Mouse (Mus musculus) MEL (cell line): Measurements from ENCODE around the gene Arhgef3.

ENCODE experiments used
- CHD2 ChIP-seq: IDR thresholded peaks from 2 replicates; pipeline ENCODE4 v1.6.1; 2011; ENCODE audit warnings: low read length, improper control_type of control experiment
- CTCF ChIP-seq, 3 experiments: IDR thresholded peaks in 2 of 3; conservative IDR thresholded peaks in 1 of 3; 2 replicates each; pipeline ENCODE4 v1.5.1; 2011 to 2012; ENCODE audit warnings: low read length in 3 of 3, low read depth in 2 of 3, mild to moderate bottlenecking in 2 of 3, improper control_type of control experiment in 1 of 3, inconsistent platforms in 1 of 3, mixed read lengths in 1 of 3, moderate library complexity in 1 of 3; ENCODE audit not compliant: control insufficient read depth in 1 of 3, insufficient read depth in 1 of 3, poor library complexity in 1 of 3, severe bottlenecking in 1 of 3
- E2F4 ChIP-seq: IDR thresholded peaks from 2 replicates; pipeline ENCODE4 v1.6.1; 2011; ENCODE audit warnings: low read depth, low read length, improper control_type of control experiment, borderline replicate concordance
- EP300 ChIP-seq, 2 experiments: IDR thresholded peaks; 2 replicates each; pipeline ENCODE4 v1.6.1; 2011; ENCODE audit warnings: improper control_type of control experiment in 2 of 2, low read length in 2 of 2, low read depth in 1 of 2, mild to moderate bottlenecking in 1 of 2
- GATA1 ChIP-seq: IDR thresholded peaks from 2 replicates; pipeline ENCODE4 v1.6.1; 2011; ENCODE audit warnings: low read depth, low read length, improper control_type of control experiment
- MAX ChIP-seq: IDR thresholded peaks from 2 replicates; pipeline ENCODE4 v1.6.1; 2011; ENCODE audit warnings: low read length, improper control_type of control experiment
- MAZ ChIP-seq: IDR thresholded peaks from 2 replicates; pipeline ENCODE4 v1.6.1; 2012; ENCODE audit warnings: low read depth, mild to moderate bottlenecking, inconsistent platforms, low read length, improper control_type of control experiment
- NRF1 ChIP-seq: IDR thresholded peaks from 2 replicates; pipeline ENCODE4 v1.6.1; 2014; ENCODE audit warnings: low read depth, mild to moderate bottlenecking, inconsistent platforms, low read length, improper control_type of control experiment, moderate library complexity; ENCODE audit not compliant: poor library complexity, insufficient read depth, severe bottlenecking
- POLR2A ChIP-seq, 2 experiments: IDR thresholded peaks; 2 replicates each; pipeline ENCODE4 v1.6.1; 2011 to 2012; ENCODE audit warnings: low read length in 2 of 2, mild to moderate bottlenecking in 2 of 2, control low read depth in 1 of 2, improper control_type of control experiment in 1 of 2, low read depth in 1 of 2, moderate library complexity in 1 of 2; ENCODE audit not compliant: control insufficient read depth in 1 of 2, insufficient read depth in 1 of 2, poor library complexity in 1 of 2
- POLR2AphosphoS2 ChIP-seq: IDR thresholded peaks from 2 replicates; pipeline ENCODE4 v1.6.1; 2011; ENCODE audit warnings: low read length, improper control_type of control experiment
- TBP ChIP-seq: IDR thresholded peaks from 2 replicates; pipeline ENCODE4 v1.8.0; 2011; ENCODE audit warnings: low read depth, low read length, improper control_type of control experiment
- USF1 ChIP-seq: IDR thresholded peaks from 2 replicates; pipeline ENCODE4 v1.6.1; 2014; ENCODE audit warnings: low read depth, mild to moderate bottlenecking, inconsistent platforms, low read length, improper control_type of control experiment, moderate library complexity
- ZNF384 ChIP-seq: IDR thresholded peaks from 2 replicates; pipeline ENCODE4 v1.6.1; 2012; ENCODE audit warnings: low read depth, mild to moderate bottlenecking, inconsistent platforms, low read length, improper control_type of control experiment

DNA sequence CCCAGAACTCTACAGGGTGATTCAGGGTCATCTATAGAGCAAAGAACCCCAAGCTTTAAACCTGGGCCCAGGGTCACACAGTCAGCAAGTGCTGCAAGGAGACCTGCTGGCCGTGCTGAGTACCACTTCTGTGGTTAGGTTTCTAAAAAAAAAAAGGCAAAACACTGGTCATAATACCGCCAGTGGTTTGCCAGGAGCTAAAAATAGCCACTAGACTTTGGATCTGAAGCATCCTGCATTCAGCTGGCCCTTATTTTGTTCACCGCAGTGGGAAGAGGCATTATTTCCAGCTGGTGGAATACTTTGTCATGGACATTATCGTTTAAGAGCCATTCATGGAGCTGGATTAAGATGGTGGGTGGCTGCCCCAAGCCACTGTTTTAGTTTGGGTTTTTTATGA is 253.9 kb downstream of the Arhgef3 start:
- TF ChIP-seq CTCF (IDR thresholded peaks at IDR 0.05 in 2 of 3, conservative IDR thresholded peaks at IDR 0.05 in 1 of 3; ENCODE audit: control insufficient read depth in 1 of 3, insufficient read depth in 1 of 3, low read depth in 2 of 3, low read length in 3 of 3, poor library complexity in 1 of 3, severe bottlenecking in 1 of 3) (no peak), E2F4 (no peak), CHD2 (no peak), NRF1 (no peak), ZNF384 (no peak), EP300 (IDR thresholded peaks at IDR 0.05; ENCODE audit: low read depth in 1 of 2, low read length in 2 of 2) (no peak), MAZ (no peak), MAX (no peak), POLR2AphosphoS2 (no peak), TBP (no peak), GATA1 (no peak), USF1 (no peak), POLR2A (IDR thresholded peaks at IDR 0.05; ENCODE audit: control insufficient read depth in 1 of 2, insufficient read depth in 1 of 2, low read depth in 1 of 2, low read length in 2 of 2, poor library complexity in 1 of 2) (no peak)
